Mouse (Mus musculus): ENCODE measurements at regions not wholly inside any gene's neighbourhood (a gene's known extent, or its start where the extent isn't known, plus 50 kb on each side); places are given as distances from the start of the nearest gene placed in this dataset.
"Not testable (repeated sequence)": the region's sequence is repeated elsewhere in the genome, so short reads cannot be mapped to it uniquely, and the experiment has no call there.

DNA sequence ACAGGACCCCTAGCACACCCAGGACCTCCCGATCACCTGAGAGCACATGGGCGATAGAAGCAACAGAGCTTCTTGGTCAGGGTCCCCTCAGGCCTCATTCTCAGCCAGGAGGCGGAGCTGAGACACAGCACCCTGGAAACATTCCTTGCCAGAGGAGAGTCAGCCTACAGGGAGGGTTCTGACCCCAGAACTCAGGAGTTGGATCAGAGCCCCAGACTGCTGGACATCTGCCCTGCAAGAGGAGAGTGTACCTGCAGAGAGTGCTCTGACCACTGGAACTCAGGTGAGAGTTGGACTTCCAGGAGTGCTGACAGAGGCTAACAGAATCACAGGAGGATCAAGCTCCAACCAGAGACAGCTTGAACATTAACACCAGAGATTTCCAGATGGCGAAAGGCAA lies 76.1 kb downstream of the Gpr85 start:
- CTCF ChIA-PET = not testable (repeated sequence)

DNA sequence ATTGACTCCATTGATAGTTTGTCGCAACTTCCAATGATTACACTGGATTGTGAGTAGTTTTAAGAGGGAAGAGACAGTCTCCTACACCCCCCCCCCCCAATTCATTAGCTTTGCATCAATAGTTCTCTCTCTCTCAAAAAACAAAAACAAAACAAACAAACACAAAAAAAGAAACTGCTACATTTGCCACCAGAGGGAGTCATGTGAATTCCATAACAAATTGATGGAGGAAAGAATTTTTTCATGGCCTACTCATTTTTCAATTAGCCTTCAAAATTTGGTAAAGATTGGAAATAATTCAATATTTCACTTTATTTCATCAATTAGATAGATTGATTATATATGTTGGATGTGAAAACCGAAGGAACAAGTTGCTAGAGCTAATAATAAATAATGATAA lies 80.3 kb downstream of the Gpr85 start:
- CTCF ChIA-PET = interaction anchor here (0.6 kb wide), 1 partner anchor 44 kb away, joined by 3 read pairs; no protein-coding TSS in a partner anchor

DNA sequence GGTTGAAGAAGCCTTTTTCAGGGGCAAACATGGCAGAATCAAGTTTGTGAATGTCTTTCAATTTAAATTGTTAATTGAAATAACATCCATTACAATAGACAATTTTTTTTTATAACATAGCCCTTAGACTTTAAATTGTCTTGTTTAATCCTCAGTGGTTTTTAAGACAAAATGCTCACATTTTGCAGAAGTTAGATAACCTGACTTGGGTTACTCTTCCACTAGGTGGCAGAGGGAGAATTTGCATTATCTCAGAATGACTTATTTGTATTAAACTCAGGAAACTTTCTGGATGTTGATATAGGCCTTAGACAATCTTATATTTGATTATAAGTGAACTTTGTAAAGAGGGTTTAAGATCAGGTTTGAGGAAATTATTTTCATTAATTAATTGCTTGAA lies 80.8 kb downstream of the Gpr85 start:
- CTCF ChIA-PET = no interaction called here

DNA sequence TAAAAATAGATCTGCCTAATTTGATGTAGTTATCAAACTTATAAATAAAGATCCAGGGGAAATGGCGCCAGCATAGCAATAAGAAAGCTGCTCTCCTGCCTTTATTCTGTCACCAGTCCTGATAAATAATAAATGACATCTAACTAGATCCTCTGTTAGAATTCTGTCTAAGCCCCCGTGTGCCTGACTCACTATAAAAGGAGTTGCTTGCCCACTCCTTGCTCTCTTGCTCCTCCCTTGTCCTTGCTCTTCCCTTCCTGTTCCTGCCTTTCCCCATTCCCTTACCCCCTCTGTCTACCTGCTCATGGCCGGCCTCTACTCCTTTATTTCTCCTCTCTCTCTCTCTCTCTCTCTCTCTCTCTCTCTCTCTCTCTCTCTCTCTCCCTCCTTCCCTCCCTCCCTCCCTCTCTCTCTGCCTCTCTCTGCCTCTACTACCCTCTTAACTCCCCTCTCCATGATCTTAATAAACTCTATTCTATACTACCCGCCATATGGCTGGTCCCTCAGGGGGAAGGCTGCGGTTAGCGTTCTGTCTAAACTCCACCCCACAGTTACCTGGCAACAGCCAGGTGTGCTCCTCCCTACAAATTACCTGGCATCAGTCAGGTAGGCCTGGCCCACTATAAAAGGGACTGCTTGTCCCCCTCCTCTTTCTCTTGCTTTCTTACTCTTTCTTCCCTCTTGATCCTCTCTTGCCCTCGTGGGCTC lies 71.3 kb upstream of the Bmt2 start:
- CTCF ChIA-PET = no interaction called here

DNA sequence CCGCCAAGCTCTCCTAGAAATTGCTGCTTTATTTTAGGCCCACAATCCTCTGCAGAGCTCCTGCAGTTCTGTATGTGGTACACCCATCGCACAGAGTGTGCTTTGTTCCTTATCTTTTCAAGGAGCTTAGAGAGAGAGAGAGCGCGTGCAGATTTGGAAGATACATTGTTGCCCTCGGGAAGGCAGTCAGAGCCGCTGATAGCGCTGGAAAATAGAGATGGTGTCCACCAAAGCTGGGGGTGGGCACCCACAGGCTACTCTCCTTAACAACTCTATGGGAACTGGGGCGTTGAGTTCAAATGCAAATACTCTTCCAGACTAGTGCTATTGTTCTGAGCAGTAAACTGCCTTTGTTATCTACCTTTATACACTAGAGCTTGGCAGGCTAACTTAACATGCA lies 70.2 kb upstream of the Bmt2 start:
- CTCF ChIA-PET = no interaction called here

DNA sequence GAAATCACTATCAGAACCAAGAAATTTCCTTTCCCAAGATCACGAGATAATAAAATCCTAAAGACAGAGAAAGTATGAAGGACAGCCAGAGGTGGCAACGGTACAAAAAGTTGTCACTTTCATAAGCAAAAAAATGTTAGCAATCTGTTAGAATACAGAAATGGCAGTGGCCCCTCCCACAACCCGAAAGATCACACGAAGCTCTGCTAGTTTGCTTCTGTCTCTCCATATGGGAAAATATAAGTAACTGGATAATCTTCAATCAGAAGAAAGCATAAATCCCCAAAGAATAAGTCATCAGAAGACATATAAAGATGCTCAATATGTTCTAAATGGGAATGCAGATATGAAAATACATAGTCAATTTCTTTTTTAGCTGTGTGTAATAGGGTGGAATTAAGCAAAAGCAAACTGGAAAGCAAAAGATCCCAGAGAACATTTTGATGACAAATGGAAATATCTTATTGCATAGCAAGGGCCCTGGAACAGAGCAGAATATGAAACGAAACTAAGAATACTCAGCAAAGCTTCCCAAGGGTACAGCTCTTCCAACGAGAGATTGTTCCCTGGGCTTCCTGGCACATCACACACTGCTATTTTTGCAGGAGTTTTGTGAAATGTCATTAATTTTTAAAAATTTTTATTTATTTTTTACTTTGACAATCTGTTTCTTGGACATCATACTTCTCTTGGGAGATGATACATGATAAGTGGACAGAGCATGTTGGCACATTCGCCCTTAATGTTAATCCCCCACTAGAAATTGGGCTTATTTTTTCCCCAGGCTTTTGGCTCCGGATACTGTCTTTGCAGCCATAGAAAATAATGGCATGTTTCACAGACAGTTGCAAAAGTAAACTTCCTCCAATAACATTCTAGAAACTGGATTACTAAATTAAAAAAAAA lies 69.1 kb upstream of the Bmt2 start:
- CTCF ChIA-PET = no interaction called here

All from spleen, embryonic (tissue).